Mouse (Mus musculus): ENCODE results near the gene N4bp2l1.
"Not testable (repeated sequence)": the region's sequence is repeated elsewhere in the genome, so short reads cannot be mapped to it uniquely, and the experiment has no call there.

The N4bp2l1 gene

GRCm38 (mm10) chr5:150597088-150597487 lies at the start of gene N4bp2l1:
Gene N4bp2l1, minus strand, starts transcription at chr5:150597188.
- in situ Hi-C loops (cut with MboI) = no loop called here

- in situ Hi-C loops (cut with MboI) = no loop called here
Observed at GRCm38 (mm10) chr5:150644926-150645325, 47.9 kb upstream of the N4bp2l1 start.

- in situ Hi-C loops (cut with MboI) = not testable (repeated sequence)
Observed at GRCm38 (mm10) chr5:150643390-150643789, 46.4 kb upstream of the N4bp2l1 start.

GRCm38 (mm10) chr5:150641440-150641839 lies 44.5 kb upstream of the N4bp2l1 start:
- in situ Hi-C loops (cut with MboI) = no loop called here

- in situ Hi-C loops (cut with MboI) = no loop called here
Observed at GRCm38 (mm10) chr5:150629692-150630091, 32.7 kb upstream of the N4bp2l1 start.

GRCm38 (mm10) chr5:150629272-150629671 lies 32.3 kb upstream of the N4bp2l1 start:
- in situ Hi-C loops (cut with MboI) = no loop called here

- in situ Hi-C loops (cut with MboI) = no loop called here
Observed at GRCm38 (mm10) chr5:150625528-150625927, 28.5 kb upstream of the N4bp2l1 start.

- in situ Hi-C loops (cut with MboI) = no loop called here
Observed at GRCm38 (mm10) chr5:150622792-150623191, 25.8 kb upstream of the N4bp2l1 start.

GRCm38 (mm10) chr5:150621592-150621991 lies 24.6 kb upstream of the N4bp2l1 start:
- in situ Hi-C loops (cut with MboI) = no loop called here

- in situ Hi-C loops (cut with MboI) = no loop called here
Observed at GRCm38 (mm10) chr5:150620588-150621135, 23.7 kb upstream of the N4bp2l1 start.

GRCm38 (mm10) chr5:150618599-150619355 lies 21.8 kb upstream of the N4bp2l1 start:
- in situ Hi-C loops (cut with MboI) = no loop called here

GRCm38 (mm10) chr5:150616731-150617130 lies 19.7 kb upstream of the N4bp2l1 start:
- in situ Hi-C loops (cut with MboI) = no loop called here

GRCm38 (mm10) chr5:150616216-150616615 lies 19.2 kb upstream of the N4bp2l1 start:
- in situ Hi-C loops (cut with MboI) = no loop called here

GRCm38 (mm10) chr5:150614054-150614453 lies 17.1 kb upstream of the N4bp2l1 start:
- in situ Hi-C loops (cut with MboI) = no loop called here

GRCm38 (mm10) chr5:150611697-150612096 lies 14.7 kb upstream of the N4bp2l1 start:
- in situ Hi-C loops (cut with MboI) = no loop called here

GRCm38 (mm10) chr5:150611136-150611535 lies 14.1 kb upstream of the N4bp2l1 start:
- in situ Hi-C loops (cut with MboI) = no loop called here

- in situ Hi-C loops (cut with MboI) = no loop called here
Observed at GRCm38 (mm10) chr5:150607631-150608030, 10.6 kb upstream of the N4bp2l1 start.

GRCm38 (mm10) chr5:150606131-150606530 lies 9.1 kb upstream of the N4bp2l1 start:
- in situ Hi-C loops (cut with MboI) = no loop called here

- in situ Hi-C loops (cut with MboI) = no loop called here
Observed at GRCm38 (mm10) chr5:150601441-150602230, 4.6 kb upstream of the N4bp2l1 start.

- in situ Hi-C loops (cut with MboI) = no loop called here
Observed at GRCm38 (mm10) chr5:150600554-150601440, 3.8 kb upstream of the N4bp2l1 start.

Measured in mature B cell (primary cell).